Mouse (Mus musculus) liver (tissue): ENCODE data around the gene Herpud2.

Experiments
- DNase-seq: peaks from one replicate; pipeline ENCODE4 v3.0.0-alpha.2; 2020; ENCODE audit warnings: mixed read lengths

Gene Herpud2

GRCm38 (mm10) chr9:25151611-25152241 lies at the start of gene Herpud2:
TSS of gene Herpud2 (minus strand) at chr9:25151820.
- peak; percentile 95 for DNase-seq

GRCm38 (mm10) chr9:25200987-25201386 lies 49.4 kb upstream of the Herpud2 start:
- DNase-seq = no peak

GRCm38 (mm10) chr9:25200148-25200547 lies 48.5 kb upstream of the Herpud2 start:
- no peak for DNase-seq

GRCm38 (mm10) chr9:25196746-25197145 lies 45.1 kb upstream of the Herpud2 start:
- no peak for DNase-seq

- DNase-seq = no peak
These were observed 40.0 kb upstream of the Herpud2 start for GRCm38 (mm10) chr9:25191612-25192011.

GRCm38 (mm10) chr9:25186501-25186900 lies 34.9 kb upstream of the Herpud2 start:
- DNase-seq = no peak

GRCm38 (mm10) chr9:25185854-25186253 lies 34.2 kb upstream of the Herpud2 start:
- DNase-seq = no peak

GRCm38 (mm10) chr9:25184606-25185005 lies 33.0 kb upstream of the Herpud2 start:
- DNase-seq = no peak

- no peak for DNase-seq
These were observed 26.4 kb upstream of the Herpud2 start for GRCm38 (mm10) chr9:25178066-25178465.

GRCm38 (mm10) chr9:25177201-25177600 lies 25.6 kb upstream of the Herpud2 start:
- no peak for DNase-seq

GRCm38 (mm10) chr9:25176562-25176961 lies 24.9 kb upstream of the Herpud2 start:
- no peak for DNase-seq

- no peak for DNase-seq
These were observed 24.4 kb upstream of the Herpud2 start for GRCm38 (mm10) chr9:25175978-25176377.

GRCm38 (mm10) chr9:25175039-25175442 lies 23.4 kb upstream of the Herpud2 start:
- DNase-seq = no peak

GRCm38 (mm10) chr9:25174614-25175013 lies 23.0 kb upstream of the Herpud2 start:
- DNase-seq = no peak

GRCm38 (mm10) chr9:25173171-25173570 lies 21.6 kb upstream of the Herpud2 start:
- DNase-seq = peak; percentile 49

- no peak for DNase-seq
These were observed 18.0 kb upstream of the Herpud2 start for GRCm38 (mm10) chr9:25169626-25170025.

GRCm38 (mm10) chr9:25167458-25168084 lies 16.0 kb upstream of the Herpud2 start:
- peak; percentile 71 for DNase-seq

- DNase-seq = no peak
These were observed 6.6 kb upstream of the Herpud2 start for GRCm38 (mm10) chr9:25158218-25158617.

- DNase-seq = no peak
These were observed 4.8 kb upstream of the Herpud2 start for GRCm38 (mm10) chr9:25156377-25156776.

- DNase-seq = no peak
These were observed 1.4 kb upstream of the Herpud2 start for GRCm38 (mm10) chr9:25153066-25153465.

GRCm38 (mm10) chr9:25152457-25152856 lies 837 bp upstream of the Herpud2 start:
- DNase-seq = no peak

- DNase-seq = peak; percentile 83
These were observed 619 bp downstream of the Herpud2 start for GRCm38 (mm10) chr9:25150791-25151610.

- peak; percentile 57 for DNase-seq
These were observed 2.9 kb downstream of the Herpud2 start for GRCm38 (mm10) chr9:25148767-25149166.

GRCm38 (mm10) chr9:25145925-25146324 lies 5.7 kb downstream of the Herpud2 start:
- no peak for DNase-seq
